Mouse (Mus musculus): ENCODE results near the gene Ap3b1.

Gene Ap3b1

GRCm38 (mm10) chr13:94595701-94596361 is 237.1 kb downstream of the Ap3b1 start:
- peak; percentile 49 for DNase-seq (ENCODE audit: low spot score)

- DNase-seq (ENCODE audit: low spot score), result peak; percentile 52
These were observed 237.8 kb downstream of the Ap3b1 start for GRCm38 (mm10) chr13:94596386-94597033.

DNA sequence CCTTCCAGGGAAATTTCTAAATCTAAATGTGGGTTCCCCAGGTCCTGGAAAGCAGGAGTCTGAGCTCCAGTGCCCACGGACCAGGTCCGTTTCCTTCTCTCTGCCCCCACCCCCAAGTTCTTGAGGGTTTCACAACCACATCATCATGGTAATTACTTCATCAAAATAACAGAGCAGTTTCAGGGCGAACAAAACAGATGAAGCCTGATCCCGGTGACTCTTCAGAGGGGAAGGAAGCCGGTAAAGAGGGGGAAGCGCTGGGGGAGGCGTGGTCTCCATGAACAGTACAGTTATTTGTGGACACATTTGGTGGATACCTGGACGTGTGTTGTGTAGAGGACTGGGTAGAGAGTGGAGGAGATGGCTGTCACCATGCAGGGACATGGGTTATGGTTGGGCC is 241.0 kb downstream of the Ap3b1 start:
- DNase-seq (ENCODE audit: low spot score), result no peak

DNA sequence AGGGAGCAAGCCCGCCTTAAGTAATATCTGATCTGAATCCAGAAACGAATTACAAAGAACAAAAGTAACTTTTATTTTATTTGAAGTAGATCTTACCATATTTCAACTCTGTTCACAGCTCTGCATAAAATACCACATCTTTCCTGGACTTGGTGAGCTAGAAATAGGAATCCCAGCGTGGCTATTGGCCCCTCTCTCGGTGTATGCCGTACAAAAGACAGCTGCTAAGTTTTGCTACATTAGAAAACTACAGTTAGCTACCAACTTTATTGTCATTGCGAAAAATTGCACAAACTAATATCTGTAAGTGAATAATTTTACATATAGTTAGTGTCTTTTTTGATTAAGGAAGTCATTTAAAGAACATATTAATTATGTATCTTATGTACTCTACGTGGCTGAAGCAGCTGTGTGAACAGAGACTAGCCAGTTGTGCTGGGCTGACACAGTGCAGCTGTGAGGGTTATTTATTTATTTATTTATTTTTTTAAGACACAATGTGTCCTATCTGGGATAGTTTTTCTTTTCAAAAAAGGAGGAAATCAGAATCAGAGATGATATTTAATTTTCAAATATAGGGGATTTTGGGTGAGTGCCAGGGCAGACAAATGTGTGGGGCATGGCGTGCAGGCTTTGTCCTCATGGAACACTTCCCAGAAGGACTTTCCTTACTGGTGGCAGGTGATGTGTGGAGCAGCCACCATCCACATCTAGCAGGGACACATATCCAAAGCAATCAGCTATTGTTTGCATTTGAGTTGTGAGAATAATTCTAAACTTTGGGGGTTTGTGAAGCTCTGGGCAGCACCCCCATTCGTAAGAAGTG is 248.5 kb downstream of the Ap3b1 start:
- DNase-seq (ENCODE audit: low spot score), result no peak

DNA sequence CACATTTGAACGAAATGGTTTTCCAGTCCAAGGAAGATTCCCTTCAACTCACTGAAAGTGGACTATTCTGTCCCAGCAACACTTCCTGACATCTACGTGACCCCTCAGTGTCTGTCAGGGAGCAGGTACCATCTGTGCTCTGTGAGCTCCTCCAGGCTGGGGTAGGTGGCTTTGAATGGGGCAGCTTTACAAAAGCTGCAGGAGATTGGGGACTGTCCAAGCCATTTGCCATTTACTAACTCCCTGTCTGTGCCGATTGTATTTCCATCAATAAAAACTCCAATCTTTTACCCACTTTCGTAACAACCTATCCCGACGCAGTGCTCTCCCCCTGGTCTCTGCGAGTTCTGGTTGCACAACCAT is 249.1 kb downstream of the Ap3b1 start:
- no peak for DNase-seq (ENCODE audit: low spot score)

GRCm38 (mm10) chr13:94608420-94608831 is 249.7 kb downstream of the Ap3b1 start:
- peak; percentile 76 for DNase-seq (ENCODE audit: low spot score)

- peak; percentile 34 for DNase-seq (ENCODE audit: low spot score)
These were observed 250.2 kb downstream of the Ap3b1 start for GRCm38 (mm10) chr13:94608947-94609346.

Measured in MN1 (cell line).